Mouse (Mus musculus) heart, embryonic 10.5 days (tissue): ENCODE measurements around the gene Hdac5. TPM values are rescaled to one million over a fixed set of nuclear protein-coding genes. Genes with fewer than 3 reads are reported as not detected.

ENCODE experiments used
- DNase-seq: peaks from one replicate; pipeline ENCODE4 v3.0.0-alpha.2; 2017; ENCODE audit warnings: low spot score
- H3K27ac ChIP-seq: fragments of 300-500 bp; sonication (generic); 2 replicates; pipeline ENCODE4 v1.5.1; 2016; ENCODE audit warnings: mild to moderate bottlenecking
- H3K27me3 ChIP-seq: fragments of 300-500 bp; sonication (generic); 2 replicates; pipeline ENCODE4 v1.6.1; 2016; ENCODE audit warnings: mild to moderate bottlenecking; ENCODE audit not compliant: poor library complexity, insufficient read depth, severe bottlenecking
- H3K36me3 ChIP-seq: fragments of 300-500 bp; sonication (generic); 2 replicates; pipeline ENCODE4 v1.6.1; 2016; ENCODE audit warnings: mild to moderate bottlenecking, moderate library complexity
- H3K4me1 ChIP-seq: fragments of 300-500 bp; sonication (generic); 2 replicates; pipeline ENCODE4 v1.6.1; 2016; ENCODE audit warnings: mild to moderate bottlenecking
- H3K4me3 ChIP-seq: fragments of 300-500 bp; sonication (generic); 2 replicates; pipeline ENCODE4 v1.5.1; 2016; ENCODE audit warnings: mild to moderate bottlenecking, moderate library complexity
- H3K9me3 ChIP-seq: fragments of 300-500 bp; sonication (generic); 2 replicates; pipeline ENCODE4 v1.6.1; 2016; ENCODE audit warnings: mild to moderate bottlenecking, moderate library complexity
- WGBS: fragments of 180-500 bp; shearing (Covaris S2); methylation state at CpG from one replicate; pipeline ENCODE4 v1.1.7; 2016; 5-methylcytosine and 5-hydroxymethylcytosine counted together
- polyA plus RNA-seq: library from polyadenylated mRNA; unstranded; fragments of >200 nt; fragmentation: Nextera tagmentation; extraction: Ambion mirVana; gene quantifications from 2 replicates; pipeline ENCODE4 v1.2.1, GENCODE M21; 2016

The Hdac5 gene
- polyA plus RNA-seq, 1 experiment from 2014 or later = 84.9 TPM

DNA sequence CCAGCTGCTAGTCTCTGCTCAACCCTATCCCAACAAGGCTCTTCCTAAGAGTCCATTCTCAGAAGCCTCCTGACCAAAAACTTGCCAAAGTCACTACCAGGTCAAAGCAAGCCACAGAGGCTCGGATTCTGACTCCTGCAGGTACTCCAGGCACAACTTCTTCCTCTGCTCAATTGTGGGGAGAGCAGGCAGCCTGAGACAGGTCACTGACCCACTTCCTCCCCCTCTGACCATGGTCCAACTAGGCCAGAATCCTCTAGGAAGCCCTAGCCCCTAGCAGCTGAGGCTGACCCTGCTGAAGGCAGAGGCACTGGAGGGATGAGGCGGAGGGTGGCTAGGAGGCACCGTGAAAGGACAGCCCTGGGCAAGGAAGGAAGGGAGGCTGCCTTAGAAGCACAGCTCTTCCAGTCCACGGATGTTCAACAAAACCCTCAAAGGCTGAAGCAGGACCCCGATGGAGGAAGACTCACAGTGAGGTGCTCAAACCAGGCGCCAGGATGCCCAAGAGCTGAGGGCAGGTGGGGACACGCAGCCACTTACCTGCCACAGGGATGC, 12.0 kb downstream of the Hdac5 start:
- peak overlapping the region; percentile 88 for H3K27ac ChIP-seq

DNA sequence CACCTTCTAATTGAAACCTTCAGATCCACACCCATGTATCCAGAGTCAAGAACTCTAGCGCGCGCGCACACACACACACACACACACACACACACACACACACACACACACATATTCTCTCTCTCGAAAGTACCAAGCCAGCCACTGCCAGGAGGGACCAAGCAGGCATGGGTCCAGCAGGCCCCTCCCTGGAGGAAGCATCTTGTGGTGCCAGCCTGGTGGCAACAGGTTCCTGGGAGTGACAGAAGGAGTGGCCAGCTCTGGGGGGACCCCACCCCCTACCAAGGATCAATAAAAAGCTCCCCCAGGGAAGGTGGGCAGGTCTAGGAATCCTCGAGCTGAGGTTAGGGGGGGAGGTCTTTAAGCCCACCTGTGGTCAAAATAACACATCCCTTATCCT, 12.6 kb downstream of the Hdac5 start:
- 68% methylated on average over 6 of the region's 6 CpGs for WGBS
- DNase-seq = no peak
- no peaks in the 10 kb centered on the region for H3K9me3 ChIP-seq
- peaks cover 97% of the 10 kb centered on the region for H3K4me1 ChIP-seq
- peak overlapping the region; percentile 70 for H3K4me3 ChIP-seq
- peaks cover 11% of the 10 kb centered on the region for H3K36me3 ChIP-seq
- peak overlapping the region; percentile 88 for H3K27ac ChIP-seq
- no peaks in the 10 kb centered on the region for H3K27me3 ChIP-seq

More for the DNA sequence above, 12.0 kb downstream of the Hdac5 start:
- Histone ChIP-seq H3K4me3 (peak overlapping the region; percentile 70), H3K9me3 (no peaks in the 10 kb centered on the region), H3K27me3 (no peaks in the 10 kb centered on the region), H3K36me3 (peaks cover 11% of the 10 kb centered on the region), H3K4me1 (peaks cover 97% of the 10 kb centered on the region)
- 47% methylated on average over 7 of the region's 7 CpGs for WGBS
- no peak for DNase-seq

DNA sequence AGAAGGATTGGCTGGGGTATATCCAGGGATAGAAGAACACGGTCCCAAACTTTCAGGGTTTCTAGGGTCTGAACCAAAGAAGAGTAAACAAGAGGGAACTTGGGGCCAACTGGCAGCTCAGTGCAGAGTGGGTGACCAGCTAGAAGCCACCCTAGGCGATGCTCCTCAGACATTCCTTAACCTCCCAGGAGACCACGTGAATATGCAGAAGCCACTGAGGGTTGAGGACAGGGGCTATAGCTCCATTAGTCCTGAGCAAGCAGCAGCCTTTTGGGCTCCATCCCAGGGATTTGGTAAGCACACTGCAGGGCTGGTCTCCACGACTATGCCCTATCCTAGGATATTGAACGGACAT, 13.1 kb downstream of the Hdac5 start:
- peak overlapping the region; percentile 88 for H3K27ac ChIP-seq
- no peaks in the 10 kb centered on the region for H3K27me3 ChIP-seq
- H3K36me3 ChIP-seq = peaks cover 9% of the 10 kb centered on the region
- DNase-seq = no peak
- H3K9me3 ChIP-seq = no peaks in the 10 kb centered on the region
- H3K4me1 ChIP-seq = peaks cover 97% of the 10 kb centered on the region
- WGBS = 31% methylated on average over 5 of the region's 5 CpGs
- H3K4me3 ChIP-seq = peak overlapping the region; percentile 70

DNA sequence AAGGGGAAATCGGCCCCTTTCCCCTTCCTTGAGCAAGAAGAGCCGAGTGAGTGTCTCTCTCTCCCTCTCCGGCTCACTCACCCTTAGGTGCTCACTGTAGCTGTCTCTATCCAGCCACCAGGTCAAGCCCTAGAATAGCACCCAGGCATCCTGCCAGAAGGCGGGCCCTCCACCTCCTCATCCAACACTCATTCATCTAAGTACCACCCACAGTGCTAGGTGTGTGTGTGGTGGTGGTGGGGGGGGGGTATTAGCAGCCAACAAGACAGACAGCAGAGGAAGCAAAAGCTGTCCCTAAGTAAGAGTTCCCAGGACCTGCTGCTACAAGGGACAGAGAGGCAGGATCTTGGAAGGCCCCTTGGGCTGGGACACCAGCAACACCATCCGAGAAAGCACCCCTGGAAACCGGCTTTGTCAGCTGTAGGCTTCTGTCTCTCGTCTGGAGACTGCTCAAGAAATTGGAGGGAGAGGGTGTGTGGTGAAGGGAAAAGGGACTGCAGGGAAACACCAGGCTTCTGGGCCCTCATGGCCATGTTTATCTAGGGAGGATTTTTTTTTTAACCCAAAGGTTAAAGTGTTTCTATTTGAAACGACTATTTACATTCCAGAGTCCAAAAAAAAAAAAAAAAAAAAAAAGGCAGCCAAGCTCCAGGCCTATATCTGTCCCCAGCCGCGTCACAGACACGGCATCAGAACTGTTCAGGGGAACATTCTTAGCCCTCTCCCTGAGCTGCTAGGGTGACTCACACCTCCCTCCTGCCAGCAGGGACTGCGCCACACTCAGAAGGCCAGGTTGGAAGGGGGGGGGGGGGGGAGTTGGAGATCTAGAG, 13.7 kb downstream of the Hdac5 start:
- no peaks in the 10 kb centered on the region for H3K27me3 ChIP-seq
- H3K27ac ChIP-seq = peak overlapping the region; percentile 88
- 26% methylated on average over 12 of the region's 12 CpGs for WGBS
- no peak for DNase-seq
- H3K4me3 ChIP-seq = peak overlapping the region; percentile 70
- no peaks in the 10 kb centered on the region for H3K9me3 ChIP-seq
- peaks cover 8% of the 10 kb centered on the region for H3K36me3 ChIP-seq
- H3K4me1 ChIP-seq = peaks cover 97% of the 10 kb centered on the region

DNA sequence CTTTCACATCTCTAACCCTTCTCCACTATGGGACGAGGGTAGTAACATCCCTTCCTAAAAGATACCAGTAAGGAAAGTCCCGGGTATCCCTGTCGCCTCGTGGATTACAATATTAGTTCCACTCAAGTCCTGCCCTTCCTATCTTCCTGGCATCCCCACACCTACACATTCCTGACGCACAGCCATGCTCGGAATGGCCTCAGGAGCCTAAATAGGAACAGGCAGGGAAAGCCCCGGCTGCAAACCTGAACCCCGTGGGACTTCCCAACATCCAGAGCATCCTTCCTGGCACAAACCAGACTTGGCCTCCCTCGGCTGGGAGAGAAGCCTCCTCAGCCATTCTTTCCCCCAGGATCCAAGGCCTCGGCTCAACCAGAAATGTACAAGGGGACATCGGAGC, 14.5 kb downstream of the Hdac5 start:
- WGBS = 50% methylated on average over 11 of the region's 11 CpGs
- no peak for DNase-seq
- Histone ChIP-seq H3K27ac (peak overlapping the region; percentile 82), H3K36me3 (0 out of 2 replicates have a peak, but pooled peaks cover 6% of the 10 kb centered on the region), H3K4me3 (peak overlapping the region; percentile 70), H3K4me1 (peaks cover 97% of the 10 kb centered on the region), H3K9me3 (no peaks in the 10 kb centered on the region), H3K27me3 (no peaks in the 10 kb centered on the region)

DNA sequence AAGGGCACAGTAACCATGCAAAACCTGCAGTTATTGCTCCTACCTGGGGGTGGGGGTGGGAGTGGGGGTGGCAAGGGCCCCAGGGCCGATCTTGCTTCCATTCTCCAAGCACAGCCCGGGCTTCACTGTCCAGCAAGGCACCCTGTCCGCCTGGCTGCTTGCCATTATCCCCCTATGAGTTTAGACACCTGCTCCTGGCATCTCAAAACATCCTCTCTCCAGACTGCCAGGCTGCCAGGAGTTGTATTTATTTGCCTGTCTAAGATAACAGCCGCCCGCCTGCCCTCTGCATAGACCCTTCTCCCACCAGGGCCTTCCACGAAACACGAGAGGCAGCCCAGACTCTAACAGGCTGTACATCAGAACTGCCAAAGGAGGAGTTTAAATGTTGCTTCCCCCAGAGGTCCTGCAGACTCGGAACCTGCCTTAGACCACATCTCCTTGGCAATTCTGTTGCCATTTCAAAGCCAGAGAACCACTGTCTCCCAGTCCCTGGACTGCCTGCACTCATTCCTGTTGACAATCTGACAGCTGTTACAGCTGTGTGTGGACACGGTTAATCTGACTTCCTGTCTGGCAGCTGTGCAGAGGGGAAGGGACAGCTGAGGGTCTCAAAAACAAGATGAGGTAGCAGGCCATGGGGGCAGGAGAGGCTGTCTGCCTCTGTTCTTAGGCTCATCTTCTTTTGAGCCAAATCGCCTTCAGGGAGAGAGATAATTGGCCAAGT, 15.4 kb downstream of the Hdac5 start:
- WGBS = 39% methylated on average over 10 of the region's 10 CpGs

DNA sequence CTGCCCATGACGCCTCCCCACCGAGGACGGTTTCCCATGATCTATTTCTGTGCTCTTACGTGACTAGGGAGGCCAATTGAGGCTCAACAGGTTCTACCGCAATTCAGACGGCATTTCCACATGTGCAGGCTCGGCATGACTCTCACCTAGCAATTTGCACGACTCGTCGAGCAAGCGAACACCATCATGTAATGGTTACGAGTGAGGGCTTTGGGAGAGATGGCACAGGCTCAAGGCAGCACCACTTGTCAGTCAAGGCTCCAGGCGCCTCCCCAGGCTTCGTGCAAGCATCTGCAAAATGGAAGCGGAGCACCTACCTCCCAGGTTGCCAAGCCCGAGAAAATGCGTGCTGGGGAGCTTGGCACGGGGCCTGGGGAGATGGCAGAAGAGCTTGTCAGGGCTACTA, 18.0 kb downstream of the Hdac5 start:
- Histone ChIP-seq H3K27ac (peak overlapping the region; percentile 33; the same call in 1 of the 2 replicates), H3K9me3 (no peaks in the 10 kb centered on the region), H3K4me1 (peaks cover 96% of the 10 kb centered on the region), H3K36me3 (peaks cover 10% of the 10 kb centered on the region; the same call in 1 of the 2 replicates), H3K27me3 (no peaks in the 10 kb centered on the region), H3K4me3 (no peak overlapping the region)
- WGBS = 62% methylated on average over 18 of the region's 18 CpGs
- DNase-seq = no peak

More for the DNA sequence above, 15.4 kb downstream of the Hdac5 start:
- no peak for DNase-seq
- Histone ChIP-seq H3K27ac (peak overlapping the region; percentile 66), H3K4me1 (peaks cover 96% of the 10 kb centered on the region), H3K27me3 (no peaks in the 10 kb centered on the region), H3K9me3 (no peaks in the 10 kb centered on the region), H3K4me3 (peak overlapping the region; percentile 70; the same call in 1 of the 2 replicates), H3K36me3 (0 out of 2 replicates have a peak, but pooled peaks cover 6% of the 10 kb centered on the region)

DNA sequence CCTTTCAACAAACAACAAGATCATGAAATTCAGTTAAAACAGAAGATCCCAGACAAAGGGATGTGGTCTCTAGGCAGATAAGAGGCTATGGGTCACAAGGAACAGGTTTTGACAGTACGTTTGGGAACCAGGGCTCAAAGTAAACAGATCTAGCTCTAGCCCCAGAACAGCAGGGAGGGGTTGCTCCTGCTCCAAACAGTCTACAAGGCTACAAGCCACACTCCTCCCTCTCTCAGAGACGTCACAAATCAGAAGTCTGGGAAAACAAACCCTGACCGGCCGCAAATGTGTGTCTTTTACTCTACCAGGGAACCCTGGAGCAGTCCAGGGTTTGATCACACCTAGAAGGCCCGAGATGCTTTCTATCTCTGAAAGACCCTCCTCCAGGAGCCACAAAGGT, 19.0 kb downstream of the Hdac5 start:
- H3K27me3 ChIP-seq = no peaks in the 10 kb centered on the region
- peaks cover 20% of the 10 kb centered on the region for H3K36me3 ChIP-seq
- no peak overlapping the region for H3K27ac ChIP-seq
- WGBS = 59% methylated on average over 5 of the region's 5 CpGs
- H3K4me3 ChIP-seq = no peak overlapping the region
- no peak for DNase-seq
- H3K4me1 ChIP-seq = peaks cover 97% of the 10 kb centered on the region
- no peaks in the 10 kb centered on the region for H3K9me3 ChIP-seq

DNA sequence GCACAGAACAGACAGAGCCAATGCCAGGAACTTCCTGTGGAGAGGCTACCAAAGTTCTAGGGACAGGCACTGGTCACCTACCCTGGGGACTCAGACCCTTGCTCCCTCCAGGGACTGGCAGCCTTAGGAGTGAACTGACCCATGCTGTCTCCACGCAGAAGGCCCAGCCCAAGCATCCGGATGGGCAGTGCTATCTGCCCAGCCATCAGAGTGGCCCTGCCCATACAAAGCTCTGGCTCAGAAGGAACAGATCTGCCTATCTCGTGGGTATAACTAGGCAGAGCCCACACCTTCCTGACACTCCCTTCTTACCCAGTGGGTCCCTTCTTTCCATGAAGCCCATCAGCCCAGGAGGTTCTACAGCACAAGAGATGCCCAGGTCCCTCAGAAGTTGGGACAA, 19.8 kb downstream of the Hdac5 start:
- 66% methylated on average over 3 of the region's 3 CpGs for WGBS
- peaks cover 28% of the 10 kb centered on the region for H3K36me3 ChIP-seq
- no peak for DNase-seq
- H3K27me3 ChIP-seq = no peaks in the 10 kb centered on the region
- H3K9me3 ChIP-seq = no peaks in the 10 kb centered on the region
- H3K4me3 ChIP-seq = no peak overlapping the region
- peaks cover 97% of the 10 kb centered on the region for H3K4me1 ChIP-seq
- no peak overlapping the region; the same call in 1 of the 2 replicates for H3K27ac ChIP-seq

DNA sequence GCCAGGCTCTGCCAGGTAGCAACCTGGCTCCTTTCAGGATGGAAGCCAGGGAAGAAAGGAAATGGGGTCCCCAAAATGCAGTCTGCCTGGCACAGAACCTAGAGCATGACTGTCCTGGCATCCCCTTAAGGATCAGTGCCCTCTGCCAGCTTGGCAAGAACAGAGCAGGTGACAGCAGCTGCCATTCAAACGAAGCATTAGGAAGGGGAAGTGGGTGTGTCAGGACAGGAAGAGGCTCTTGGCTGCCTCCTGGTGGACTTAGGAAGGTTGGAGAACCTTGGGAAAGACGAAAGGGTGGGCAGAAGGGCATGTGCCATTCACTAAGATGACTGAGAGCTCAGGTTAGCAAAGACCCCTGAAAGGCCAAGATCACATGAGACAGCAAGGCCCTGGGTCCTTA, 20.2 kb downstream of the Hdac5 start:
- peak overlapping the region; percentile 72; the same call in 1 of the 2 replicates for H3K27ac ChIP-seq
- H3K4me3 ChIP-seq = no peak overlapping the region
- peaks cover 97% of the 10 kb centered on the region for H3K4me1 ChIP-seq
- WGBS = 33% methylated on average over 2 of the region's 2 CpGs
- H3K27me3 ChIP-seq = no peaks in the 10 kb centered on the region
- H3K36me3 ChIP-seq = peaks cover 32% of the 10 kb centered on the region
- DNase-seq = no peak
- no peaks in the 10 kb centered on the region for H3K9me3 ChIP-seq

DNA sequence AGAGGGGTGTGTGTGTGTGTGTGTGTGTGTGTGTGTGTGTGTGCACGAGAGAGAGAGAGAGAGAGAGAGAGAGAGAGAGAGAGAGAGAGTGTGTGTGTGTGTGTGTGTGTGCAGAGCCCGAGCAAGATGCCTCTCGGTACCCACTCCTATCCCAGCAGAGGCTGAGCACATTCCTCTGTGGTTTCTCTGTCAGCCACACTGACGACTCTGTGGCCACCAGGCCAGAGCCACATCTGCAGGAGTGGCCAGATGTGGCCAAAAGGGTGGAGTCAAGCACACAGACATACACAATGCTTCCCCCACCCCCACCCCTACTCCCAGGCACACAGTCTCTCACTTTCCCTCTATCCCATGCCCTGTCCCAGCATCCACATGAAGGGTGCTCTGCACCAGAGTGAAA, 21.1 kb downstream of the Hdac5 start:
- Histone ChIP-seq H3K4me1 (peaks cover 97% of the 10 kb centered on the region), H3K4me3 (0 out of 2 replicates have a peak overlapping the region, but pooled peaks have one; percentile 16), H3K27me3 (no peaks in the 10 kb centered on the region), H3K36me3 (peaks cover 41% of the 10 kb centered on the region), H3K27ac (peak overlapping the region; percentile 72), H3K9me3 (no peaks in the 10 kb centered on the region)
- WGBS = 0% methylated on average over 2 of the region's 4 CpGs
- DNase-seq = no peak

DNA sequence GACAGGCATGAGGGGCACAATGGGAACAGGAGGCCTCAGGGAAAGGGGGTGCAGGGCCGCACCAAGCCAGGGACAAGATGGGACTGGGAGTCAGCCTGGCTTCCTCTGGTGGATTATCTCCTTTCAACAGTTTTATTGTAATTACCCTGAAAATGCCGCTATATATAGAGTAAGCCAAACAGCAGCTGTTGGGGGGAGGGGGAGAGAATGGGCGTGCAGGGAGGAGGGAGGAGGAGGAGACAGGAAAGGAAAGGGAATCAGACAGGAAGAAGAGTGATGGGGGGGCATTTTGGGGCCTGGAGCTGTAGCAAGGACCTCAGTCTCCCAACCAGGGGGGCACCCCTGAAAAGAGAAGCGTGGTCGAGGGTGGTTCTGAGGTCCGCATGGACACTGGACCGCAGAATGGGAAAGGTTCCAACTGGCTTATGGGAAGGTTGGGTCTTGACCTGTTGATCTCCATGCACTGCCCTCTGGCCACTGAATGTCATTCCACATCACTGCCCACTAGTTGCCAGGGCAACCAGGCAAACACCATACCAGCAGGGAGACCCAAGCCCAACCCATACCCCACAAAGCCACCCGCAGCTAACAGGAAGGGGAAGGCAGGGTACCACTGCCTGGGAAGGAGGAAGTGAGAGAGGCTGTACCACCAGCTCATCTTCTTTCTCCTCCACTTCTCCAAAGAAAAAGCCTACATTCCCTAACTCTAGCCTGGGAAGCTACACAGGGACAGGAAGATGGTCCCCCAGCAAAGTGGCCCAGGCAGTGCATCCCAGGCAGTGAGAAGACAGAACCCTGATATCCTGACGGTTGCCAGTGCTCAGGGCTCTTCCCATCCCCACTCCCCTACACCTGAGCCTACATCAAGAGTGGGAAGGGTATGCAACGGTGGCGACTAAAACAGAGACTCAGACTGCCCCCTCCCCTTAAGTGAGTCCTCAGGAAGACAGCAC, 21.9 kb downstream of the Hdac5 start:
- DNase-seq = no peak
- H3K9me3 ChIP-seq = no peaks in the 10 kb centered on the region
- peak overlapping the region; percentile 72 for H3K27ac ChIP-seq
- H3K4me1 ChIP-seq = peaks cover 94% of the 10 kb centered on the region
- peaks cover 47% of the 10 kb centered on the region for H3K36me3 ChIP-seq
- H3K27me3 ChIP-seq = no peaks in the 10 kb centered on the region
- H3K4me3 ChIP-seq = 0 out of 2 replicates have a peak overlapping the region, but pooled peaks have one; percentile 3
- 45% methylated on average over 11 of the region's 11 CpGs for WGBS
